Mouse (Mus musculus): Measurements from ENCODE around the gene Mdfi. TPM values are rescaled to one million over a fixed set of nuclear protein-coding genes. Genes with fewer than 3 reads are reported as not detected.

Mdfi gene
- total RNA-seq (2023), result under 1 TPM in 1 of 2 experiments, not detected in 1; 0.64 TPM

DNA sequence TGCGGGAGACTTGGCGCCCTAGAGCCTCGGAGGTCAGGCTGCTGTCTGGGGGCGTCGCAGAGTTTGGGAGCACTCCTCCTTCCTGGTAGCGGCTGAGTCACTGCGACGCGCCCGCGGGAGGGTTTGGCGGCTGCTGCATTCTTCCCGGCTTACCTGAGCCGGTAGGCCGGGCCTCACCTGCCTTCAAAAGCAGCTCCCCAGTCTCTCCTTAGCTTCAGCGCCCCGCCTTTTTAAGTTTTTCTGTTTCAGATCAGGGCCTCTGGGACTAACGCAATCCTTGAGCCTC is at the start of gene Mdfi:
Gene Mdfi, minus strand, starts transcription at position 210 of the 286 bp plus-strand sequence.

Other genes with a start within 250 kb of the Mdfi start
- 1 to 10 TPM; 9.1 to 9.2 TPM for gene Bysl, start 223.2 kb downstream of the Mdfi start, total RNA-seq (2023)
- gene Med20, start 223.1 kb downstream of the Mdfi start, total RNA-seq (2023), result 10 to 100 TPM; 47.2 to 62.3 TPM
- gene Gm20517, start 223.1 kb downstream of the Mdfi start, total RNA-seq (2023), result 1 to 10 TPM; 3.9 to 6.0 TPM
- gene Usp49, start 204.0 kb downstream of the Mdfi start, total RNA-seq (2023), result 1 to 10 TPM; 7.2 to 7.6 TPM
- gene Tomm6, start 146.3 kb downstream of the Mdfi start, total RNA-seq (2023), result 100 to 1,000 TPM; 141 to 148 TPM
- under 1 TPM in 1 of 2 experiments, not detected in 1; 0.26 TPM for gene Frs3, start 145.7 kb downstream of the Mdfi start, total RNA-seq (2023)
- under 1 TPM in 1 of 2 experiments, not detected in 1; 0.22 TPM for gene Gm21981, start 140.2 kb downstream of the Mdfi start, total RNA-seq (2023)
- not detected for gene Prickle4, start 140.0 kb downstream of the Mdfi start, total RNA-seq (2023)
- gene Pgc, start 107.8 kb downstream of the Mdfi start, total RNA-seq (2023), result not detected
- gene Tfeb, start 97.7 kb downstream of the Mdfi start, total RNA-seq (2023), result 10 to 100 TPM; 85.4 to 97.3 TPM
- 10 to 100 TPM; 10.3 to 10.6 TPM for gene Foxp4, start 90.0 kb upstream of the Mdfi start, total RNA-seq (2023)
- not detected for gene 1700122O11Rik, start 203.6 kb upstream of the Mdfi start, total RNA-seq (2023)